Mouse (Mus musculus) liver, adult 2 months (tissue): Measurements from ENCODE around the gene Dmac2.
"Not testable (repeated sequence)": the region's sequence is repeated elsewhere in the genome, so short reads cannot be mapped to it uniquely, and the experiment has no call there.

Experiments used
- CTCF ChIP-seq: fragments of 200-500 bp; IDR thresholded peaks from 2 replicates; pipeline ENCODE4 v1.5.1; 2011; ENCODE audit warnings: low read depth, low read length, control low read depth
- POLR2A ChIP-seq: fragments of 200-500 bp; IDR thresholded peaks from 2 replicates; pipeline ENCODE4 v1.6.1; 2011; ENCODE audit warnings: low read length, control low read depth; ENCODE audit not compliant: insufficient read depth; ENCODE audit errors: extremely low read depth

GRCm38 (mm10) chr7:25573806-25574205, 45.4 kb upstream of the Dmac2 start:
- not testable (repeated sequence) for TF ChIP-seq POLR2A, CTCF
